Mouse (Mus musculus) heart, postnatal 14 days (tissue): Measurements from ENCODE around the gene Tmem39a. TPM values are rescaled to one million over a fixed set of nuclear protein-coding genes. Genes with fewer than 3 reads are reported as not detected.

Source experiments
- DNase-seq, 2 experiments: peaks; one replicate each; pipeline ENCODE4 v3.0.0; 2021 to 2022
- intact Hi-C: fragments of 180-260 bp; cut with DNase I; formaldehyde crosslinking; loops from one replicate; pipeline ENCODE4 v1.15.1; 2025
- long read RNA-seq, 2 experiments: library from polyadenylated mRNA; stranded (forward); transcript quantifications; one replicate each; pipeline ENCODE4 v2.0.0; 2021
- total RNA-seq, 2 experiments: library from RNA; stranded (reverse); gene quantifications; 2 replicates each; pipeline ENCODE4 v1.2.3; 2021

The Tmem39a gene
- total RNA-seq: 10 to 100 TPM; 24.6 to 29.9 TPM
- long read RNA-seq, experiment 1, transcript Tmem39a-201 (9 exons, 2,871 nt): major isoform, 7 of 12 reads
- long read RNA-seq, experiment 1, partial matches to known transcripts: 0 of 12 reads
- long read RNA-seq, experiment 1, other reads (novel, unspliced or antisense): 4 of 12 reads
- long read RNA-seq, experiment 2, transcript Tmem39a-201 (9 exons, 2,871 nt): major isoform, 7 of 12 reads
- long read RNA-seq, experiment 2, partial matches to known transcripts: 0 of 12 reads
- long read RNA-seq, experiment 2, other reads (novel, unspliced or antisense): 4 of 12 reads

- intact Hi-C loops: no loop called here
- no peak for DNase-seq
These were observed at the start of gene Tmem39a for GRCm38 (mm10) chr16:38558221-38558748. TSS of gene Tmem39a (plus strand) at chr16:38558698.

- intact Hi-C loops: no loop called here
- DNase-seq: no peak
These were observed 47.7 kb upstream of the Tmem39a start for GRCm38 (mm10) chr16:38510846-38511245.

GRCm38 (mm10) chr16:38519140-38519539 lies 39.4 kb upstream of the Tmem39a start:
- DNase-seq: no peak
- intact Hi-C loops: no loop called here

- DNase-seq: no peak
- intact Hi-C loops: no loop called here
These were observed 37.1 kb upstream of the Tmem39a start for GRCm38 (mm10) chr16:38521211-38521987.

GRCm38 (mm10) chr16:38522129-38523084 lies 36.1 kb upstream of the Tmem39a start, which contains the start of gene Timmdc1:
TSS of gene Timmdc1 (minus strand) at chr16:38522663.
- intact Hi-C loops: no loop called here
- peak; percentile 96 to 97 for DNase-seq

- DNase-seq: no peak
- intact Hi-C loops: no loop called here
These were observed 32.2 kb upstream of the Tmem39a start for GRCm38 (mm10) chr16:38526264-38526663.

GRCm38 (mm10) chr16:38536544-38537146 lies 21.9 kb upstream of the Tmem39a start:
- DNase-seq: peak; percentile 80 to 84
- intact Hi-C loops: loop anchor here (1.0 to 10.0 kb wide), 3 partner anchors 76 to 276 kb away; no protein-coding TSS in a partner anchor

- DNase-seq: no peak
- intact Hi-C loops: loop anchor here (5.0 to 10.0 kb wide), 2 partner anchors 73 to 186 kb away; no protein-coding TSS in a partner anchor
These were observed 19.6 kb upstream of the Tmem39a start for GRCm38 (mm10) chr16:38538716-38539380.

- no peak for DNase-seq
- intact Hi-C loops: no loop called here
These were observed 10.5 kb upstream of the Tmem39a start for GRCm38 (mm10) chr16:38548000-38548399.

- intact Hi-C loops: no loop called here
These were observed 8.8 kb upstream of the Tmem39a start, which contains the start of gene Poglut1 for GRCm38 (mm10) chr16:38549479-38550396. TSS of gene Poglut1 (minus strand) at chr16:38550258.

GRCm38 (mm10) chr16:38555988-38556387 lies 2.5 kb upstream of the Tmem39a start:
- intact Hi-C loops: no loop called here
- no peak for DNase-seq

More at GRCm38 (mm10) chr16:38549479-38550396, 8.8 kb upstream of the Tmem39a start, which contains the start of gene Poglut1:
- DNase-seq: peak; percentile 81 to 84

- intact Hi-C loops: no loop called here
- DNase-seq: peak; percentile 97 to 98
These were observed 3.9 kb downstream of the Tmem39a start for GRCm38 (mm10) chr16:38562131-38562967.

- no peak for DNase-seq
- intact Hi-C loops: no loop called here
These were observed 4.5 kb downstream of the Tmem39a start for GRCm38 (mm10) chr16:38562968-38563327.

- DNase-seq: no peak
- intact Hi-C loops: no loop called here
These were observed 5.0 kb downstream of the Tmem39a start for GRCm38 (mm10) chr16:38563516-38563915.

GRCm38 (mm10) chr16:38568192-38568591 lies 9.7 kb downstream of the Tmem39a start:
- intact Hi-C loops: no loop called here
- no peak for DNase-seq

GRCm38 (mm10) chr16:38571481-38571880 lies 13.0 kb downstream of the Tmem39a start:
- DNase-seq: no peak
- intact Hi-C loops: no loop called here

GRCm38 (mm10) chr16:38584761-38585160 lies 26.3 kb downstream of the Tmem39a start:
- no peak for DNase-seq
- intact Hi-C loops: no loop called here
